ENCODE assay signal across 8 mouse cellular contexts in genomic region chr4:155279926-155280767, GRCm38 (mm10). TPM values are rescaled to one million over a fixed set of nuclear protein-coding genes. Genes with fewer than 3 reads are reported as not detected.
DNase-seq lines count a peak whose midpoint lies in the region; ATAC-seq lines count a peak whose summit lies in the region.

No protein-coding gene starts in this region.

- H3K27me3 ChIP-seq in hindbrain, embryonic 15.5 days: no peaks in the 10 kb centered on the region
- no peaks in the 10 kb centered on the region for H3K27me3 ChIP-seq in hindbrain, embryonic 14.5 days (ENCODE audit: control insufficient read depth, insufficient read depth, low read length)

- no peaks in the 10 kb centered on the region for H3K36me3 ChIP-seq in hindbrain, embryonic 15.5 days
- H3K36me3 ChIP-seq in hindbrain, embryonic 14.5 days (replicated peaks; ENCODE audit: control insufficient read depth, insufficient read depth): 0 out of 2 replicates have a peak, but pooled peaks cover 3% of the 10 kb centered on the region

- H3K9me3 ChIP-seq in hindbrain, embryonic 15.5 days: no peaks in the 10 kb centered on the region
- H3K9me3 ChIP-seq in hindbrain, embryonic 14.5 days (ENCODE audit: control insufficient read depth, low read length): no peaks in the 10 kb centered on the region

- DNase-seq in hindbrain, embryonic 14.5 days (ENCODE audit: low spot score): no peak
- DNase-seq in 3T3-L1 (ENCODE audit: low read depth, low spot score): peak; percentile 80
- DNase-seq in adrenal gland, adult 2 months: peak; percentile 80
- peak; percentile 60 to 69 for DNase-seq in kidney, adult 8-10 months
- no peak for DNase-seq in gastrocnemius, postnatal 4 days (ENCODE audit: low spot score in 2 of 2)
- no peak for DNase-seq in gastrocnemius, adult 8-10 months (ENCODE audit: low spot score in 2 of 2)
- DNase-seq in natural killer cell, adult 2 months (ENCODE audit: low spot score in 2 of 2): no peak

- WGBS in hindbrain, embryonic 15.5 days: 72% methylated on average over 16 of the region's 16 CpGs
- WGBS in hindbrain, embryonic 14.5 days: 73% methylated on average over 16 of the region's 16 CpGs

- peaks cover 10% of the 10 kb centered on the region; the same call in 1 of the 2 replicates for H3K4me1 ChIP-seq in hindbrain, embryonic 15.5 days (replicated peaks)
- 0 out of 2 replicates have a peak, but pooled peaks cover 8% of the 10 kb centered on the region for H3K4me1 ChIP-seq in hindbrain, embryonic 14.5 days (replicated peaks; ENCODE audit: control insufficient read depth, insufficient read depth, low read length)

- no peak overlapping the region for H3K9ac ChIP-seq in hindbrain, embryonic 15.5 days
- H3K9ac ChIP-seq in hindbrain, embryonic 14.5 days: no peak overlapping the region

- peak; percentile 29; the same call in 1 of the 2 replicates for ATAC-seq in hindbrain, embryonic 15.5 days (ENCODE audit: low FRiP score, low read depth)
- no peak for ATAC-seq in hindbrain, embryonic 14.5 days (ENCODE audit: low FRiP score)

- no peak overlapping the region for H3K4me2 ChIP-seq in hindbrain, embryonic 15.5 days
- no peak overlapping the region for H3K4me2 ChIP-seq in hindbrain, embryonic 14.5 days (replicated peaks)

- H3K4me3 ChIP-seq in hindbrain, embryonic 15.5 days: no peak overlapping the region
- H3K4me3 ChIP-seq in hindbrain, embryonic 14.5 days (replicated peaks; ENCODE audit: low read length): no peak overlapping the region

- no peak overlapping the region for H3K27ac ChIP-seq in hindbrain, embryonic 15.5 days (replicated peaks)
- no peak overlapping the region for H3K27ac ChIP-seq in hindbrain, embryonic 14.5 days

RNA-seq across cellular contexts. Expression of gene Faap20, which starts 30.5 kb away (rescaled TPM):
- 73.8 and 75.7 TPM in 2 replicates for polyA plus RNA-seq in hindbrain, embryonic 15.5 days (2015; fragmentation: Nextera tagmentation; extraction: Ambion mirVana)
- 69.0 and 76.0 TPM in 2 replicates for polyA plus RNA-seq in hindbrain, embryonic 14.5 days (2014; fragmentation: Nextera tagmentation; extraction: Ambion mirVana)
- total RNA-seq in adrenal gland, adult 2 months (2021): 10 to 100 TPM; 40.3 to 57.3 TPM
- 106 and 127 TPM in 2 replicates for polyA plus RNA-seq in adrenal gland, adult 2 months (2012; rRNA removed)
- 10 to 100 TPM; 41.0 to 44.3 TPM for total RNA-seq in gastrocnemius, postnatal 4 days (2021)
- total RNA-seq in gastrocnemius, adult 8-10 months (2022): 1 to 10 TPM; 3.6 to 6.8 (median 5.0) TPM

RNA-seq across cellular contexts. Expression of gene Ski, which starts 57.8 kb away (rescaled TPM):
- 11.3 and 11.9 TPM in 2 replicates for polyA plus RNA-seq in hindbrain, embryonic 15.5 days (2015; fragmentation: Nextera tagmentation; extraction: Ambion mirVana)
- polyA plus RNA-seq in hindbrain, embryonic 14.5 days (2014; fragmentation: Nextera tagmentation; extraction: Ambion mirVana): 15.1 and 15.6 TPM in 2 replicates
- 10 to 100 TPM; 59.7 to 63.8 TPM for total RNA-seq in adrenal gland, adult 2 months (2021)
- polyA plus RNA-seq in adrenal gland, adult 2 months (2012; rRNA removed): 83.1 and 103 TPM in 2 replicates
- total RNA-seq in gastrocnemius, postnatal 4 days (2021): 100 to 1,000 TPM; 133 to 138 TPM
- total RNA-seq in gastrocnemius, adult 8-10 months (2022): 10 to 100 TPM; 25.8 to 29.6 (median 28.3) TPM

Comparison
In these comparisons a context has a peak if more than half of its experiments do, and no peak if none do; other contexts are left out.
1. RNA of gene Faap20, which starts 30.5 kb away (total RNA-seq): 40.3 to 57.3 TPM in adrenal gland, adult 2 months and 41.0 to 44.3 TPM in gastrocnemius, postnatal 4 days; 3.6 to 6.8 TPM in gastrocnemius, adult 8-10 months; every median in the first group is over 4 times any median in the second.
2. DNase-seq: peak in 3T3-L1 (single experiment), adrenal gland, adult 2 months (single experiment) and kidney, adult 8-10 months (2 of 2); none in hindbrain, embryonic 14.5 days (single experiment), gastrocnemius, postnatal 4 days (0 of 2), gastrocnemius, adult 8-10 months (0 of 2) and natural killer cell, adult 2 months (0 of 2).